ENCODE assay signal across 8 mouse cellular contexts in genomic region chr13:21326657-21327211, GRCm38 (mm10). TPM values are rescaled to one million over a fixed set of nuclear protein-coding genes. Genes with fewer than 3 reads are reported as not detected.
DNase-seq lines count a peak whose midpoint lies in the region; ATAC-seq and TF ChIP-seq lines count a peak whose summit lies in the region.

No protein-coding gene starts in this region.

- peaks cover 15% of the 10 kb centered on the region for H3K27me3 ChIP-seq in Patski
- H3K27me3 ChIP-seq in hindbrain, embryonic 13.5 days: peaks cover 14% of the 10 kb centered on the region; the same call in 1 of the 2 replicates

- H3K27ac ChIP-seq in hindbrain, embryonic 13.5 days: no peak overlapping the region

- H3K4me2 ChIP-seq in hindbrain, embryonic 13.5 days: peak overlapping the region; percentile 54

- H3K4me1 ChIP-seq in hindbrain, embryonic 13.5 days (replicated peaks): peaks cover 16% of the 10 kb centered on the region

- under 1% methylated on average over 24 of the region's 24 CpGs for WGBS in hindbrain, embryonic 13.5 days

- in situ Hi-C loops in Patski (cut with MboI; ENCODE audit: low pct_unique_long_range_greater_than_20kb): loop anchor here (5.0 to 10.0 kb wide), 2 partner anchors 92 to 164 kb away; no protein-coding TSS in a partner anchor

- no peaks in the 10 kb centered on the region for H3K36me3 ChIP-seq in hindbrain, embryonic 13.5 days

- no peaks in the 10 kb centered on the region for H3K9me3 ChIP-seq in hindbrain, embryonic 13.5 days

- TF ChIP-seq CTCF in Patski (IDR thresholded peaks at IDR 0.05): peak; percentile 85

- CTCF ChIA-PET in Patski (lab: Charles Lee): interaction anchor here (1.2 to 1.5 kb wide), 7 partner anchors 9 to 93 kb away, joined by 3 to 5 read pairs (median 3); no protein-coding TSS in a partner anchor

- POLR2A ChIA-PET in Patski (lab: Charles Lee): interaction anchor here (0.6 kb wide), 1 partner anchor 52 kb away, joined by 3 read pairs; no protein-coding TSS in a partner anchor

- H3K9ac ChIP-seq in hindbrain, embryonic 13.5 days: 0 out of 2 replicates have a peak overlapping the region, but pooled peaks have one; percentile 30

- peak overlapping the region; percentile 41 for H3K4me3 ChIP-seq in hindbrain, embryonic 13.5 days

- DNase-seq in Patski (ENCODE audit: low read depth, low spot score): no peak
- peak; percentile 68 for DNase-seq in cerebellum, adult 9-11 months
- DNase-seq in frontal cortex, postnatal 14 days (ENCODE audit: low spot score in 2 of 2): peak; percentile 48 to 75
- DNase-seq in layer of hippocampus, postnatal 25 days (ENCODE audit: extremely low spot score in 1 of 2, low spot score in 1 of 2): peak; percentile 77 to 96
- DNase-seq in lung, postnatal 25 days (ENCODE audit: low spot score): peak; percentile 82
- DNase-seq in right cerebral cortex, adult 2 months (ENCODE audit: low spot score in 2 of 2): peak; percentile 89 to 90
- peak; percentile 86 for DNase-seq in urinary bladder, postnatal 14 days (ENCODE audit: low spot score)

- peak; percentile 59 for ATAC-seq in Patski
- peak; percentile 60 for ATAC-seq in hindbrain, embryonic 13.5 days (ENCODE audit: low FRiP score)

RNA-seq across cellular contexts. Expression of gene Gpx6, which starts 14.8 kb away (rescaled TPM):
- polyA plus RNA-seq in Patski (2021): not detected
- not detected in 2 replicates for polyA plus RNA-seq in hindbrain, embryonic 13.5 days (2015; fragmentation: Nextera tagmentation; extraction: Ambion mirVana)
- total RNA-seq in layer of hippocampus, postnatal 25 days (2021): not detected

RNA-seq across cellular contexts. Expression of gene Olfr1367, which starts 20.0 kb away (rescaled TPM):
- polyA plus RNA-seq in Patski (2021): not detected
- not detected in 2 replicates for polyA plus RNA-seq in hindbrain, embryonic 13.5 days (2015; fragmentation: Nextera tagmentation; extraction: Ambion mirVana)
- not detected for total RNA-seq in layer of hippocampus, postnatal 25 days (2021)

RNA-seq across cellular contexts. Expression of gene Gpx5, which starts 34.2 kb away (rescaled TPM):
- polyA plus RNA-seq in Patski (2021): not detected
- polyA plus RNA-seq in hindbrain, embryonic 13.5 days (2015; fragmentation: Nextera tagmentation; extraction: Ambion mirVana): not detected in 2 replicates
- total RNA-seq in layer of hippocampus, postnatal 25 days (2021): not detected

RNA-seq across cellular contexts. Expression of gene Zscan12, which starts 35.9 kb away (rescaled TPM):
- 10.4 TPM for polyA plus RNA-seq in Patski (2021)
- polyA plus RNA-seq in hindbrain, embryonic 13.5 days (2015; fragmentation: Nextera tagmentation; extraction: Ambion mirVana): 13.5 and 15.5 TPM in 2 replicates
- total RNA-seq in layer of hippocampus, postnatal 25 days (2021): 1 to 10 TPM; 8.5 to 9.7 TPM
